Mouse (Mus musculus) yolk sac, embryonic 10.5 days (tissue): ENCODE results near the gene Syne2.
A peak's percentile ranks its signal among the peaks of the same experiment; 100 is the strongest.

Source experiments
- DNase-seq: peaks from one replicate; pipeline ENCODE4 v3.0.0-alpha.2; 2017; ENCODE audit warnings: low spot score

The Syne2 gene

DNA sequence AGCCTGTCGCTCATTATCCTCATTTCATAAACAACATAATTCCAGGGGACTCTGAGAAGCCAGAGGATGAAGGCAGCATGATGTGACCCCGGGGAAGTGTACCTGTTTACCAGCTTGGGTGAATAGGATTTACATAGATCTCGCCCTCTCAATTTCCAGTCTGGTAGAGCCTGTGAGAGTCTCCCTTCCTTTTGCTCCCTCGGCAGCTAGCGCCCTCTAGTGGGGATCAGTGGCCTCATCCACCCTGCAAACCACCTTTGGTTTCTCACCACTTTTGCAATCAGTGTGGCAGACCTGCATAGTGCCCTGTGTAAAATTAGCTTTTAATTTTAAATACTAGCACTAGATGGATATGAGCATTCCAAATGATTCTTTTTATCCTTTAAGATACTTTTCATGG, 133.4 kb downstream of the Syne2 start:
- peak; percentile 3 for DNase-seq

DNA sequence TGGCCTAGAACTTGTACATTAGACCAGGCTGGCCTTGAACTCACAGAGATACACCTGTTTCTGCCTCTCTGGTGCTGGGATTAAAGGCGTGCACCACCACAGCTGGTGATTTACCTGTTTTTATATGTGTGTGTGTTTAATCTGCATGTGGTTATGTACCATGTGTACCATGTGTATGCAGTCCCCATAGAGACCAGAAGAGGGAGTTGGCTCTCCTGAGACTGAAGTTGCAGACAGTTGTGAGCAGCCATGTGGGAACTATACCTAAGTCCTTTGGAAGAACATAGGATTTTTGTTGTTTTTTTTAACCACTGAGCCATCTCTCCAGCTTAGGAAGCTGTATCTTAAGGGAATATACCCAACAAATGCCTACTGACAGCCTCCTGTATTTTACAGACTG, 134.1 kb downstream of the Syne2 start:
- no peak for DNase-seq

DNA sequence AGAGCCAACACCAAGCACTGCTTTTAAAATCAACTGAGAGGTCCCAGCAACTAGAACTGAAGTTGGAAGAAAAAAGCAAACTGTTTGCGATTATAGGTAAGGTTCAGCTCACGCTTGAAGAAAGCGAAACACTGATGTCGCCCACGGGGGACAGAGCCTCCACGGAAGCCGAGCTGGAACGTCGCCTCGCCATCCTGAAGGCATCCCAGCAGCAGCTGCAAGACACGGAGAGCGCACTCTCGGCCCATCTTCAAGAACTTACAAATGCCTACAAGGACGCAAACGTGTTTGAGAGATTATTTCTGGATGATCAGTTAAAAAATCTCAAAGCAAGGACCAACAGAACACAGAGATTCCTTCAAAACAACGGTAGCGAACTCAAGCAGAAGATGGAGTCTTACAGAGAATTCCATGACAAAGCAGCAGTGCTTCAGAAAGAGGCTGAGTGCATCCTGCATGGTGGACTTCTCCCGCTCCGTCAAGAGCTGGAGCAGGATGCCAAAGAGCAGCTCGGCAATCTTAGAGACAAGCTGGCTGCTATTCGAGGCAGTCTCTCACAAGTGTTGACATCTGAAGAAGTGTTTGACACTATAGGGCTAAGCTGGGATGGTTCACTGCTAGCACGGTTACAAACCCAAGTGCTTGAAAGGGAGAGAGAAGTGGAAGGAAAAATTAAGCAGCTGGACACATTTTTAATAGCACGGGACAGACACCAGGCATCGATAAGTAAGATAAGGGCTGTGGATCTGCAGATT, 148.7 kb downstream of the Syne2 start:
- no peak for DNase-seq

DNA sequence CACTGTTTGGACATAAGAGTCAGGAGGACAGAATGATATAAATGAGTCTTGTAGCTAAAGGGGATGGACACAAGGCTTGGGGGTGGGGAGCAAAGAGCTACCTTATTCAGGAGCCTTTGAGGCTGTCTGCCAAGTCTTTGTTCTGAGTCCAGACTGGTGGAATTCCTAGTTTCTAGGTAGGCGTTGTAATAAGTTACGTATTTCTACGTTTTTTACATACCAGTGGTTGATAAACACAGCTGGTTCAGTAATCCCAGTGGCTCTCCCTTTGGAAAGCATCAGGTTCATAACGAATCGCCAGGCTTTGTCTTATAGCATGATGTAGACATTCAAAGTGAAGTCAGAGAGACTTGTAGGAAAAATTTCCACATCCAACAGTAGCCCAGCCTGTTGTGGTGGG, 161.1 kb downstream of the Syne2 start:
- peak; percentile 7 for DNase-seq

DNA sequence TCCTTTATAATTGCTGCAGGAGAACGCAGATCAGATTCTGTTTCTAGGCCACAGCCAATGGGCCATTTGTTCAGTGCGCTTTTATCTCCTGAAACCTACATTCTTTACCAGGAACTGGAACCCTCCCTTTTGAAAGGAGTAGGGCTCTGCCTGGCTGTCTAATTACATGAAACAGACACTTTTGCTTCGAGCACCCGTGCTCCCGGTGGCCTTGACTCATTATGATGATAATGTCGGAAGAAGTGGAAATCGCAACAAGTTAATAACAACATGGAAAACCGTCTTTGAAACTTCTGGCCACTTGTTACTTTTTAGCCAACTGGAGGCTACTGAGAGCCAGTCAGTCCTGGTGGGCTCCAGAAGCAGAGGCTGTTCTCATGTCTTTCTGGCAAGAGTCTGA, 165.4 kb downstream of the Syne2 start:
- DNase-seq: no peak

DNA sequence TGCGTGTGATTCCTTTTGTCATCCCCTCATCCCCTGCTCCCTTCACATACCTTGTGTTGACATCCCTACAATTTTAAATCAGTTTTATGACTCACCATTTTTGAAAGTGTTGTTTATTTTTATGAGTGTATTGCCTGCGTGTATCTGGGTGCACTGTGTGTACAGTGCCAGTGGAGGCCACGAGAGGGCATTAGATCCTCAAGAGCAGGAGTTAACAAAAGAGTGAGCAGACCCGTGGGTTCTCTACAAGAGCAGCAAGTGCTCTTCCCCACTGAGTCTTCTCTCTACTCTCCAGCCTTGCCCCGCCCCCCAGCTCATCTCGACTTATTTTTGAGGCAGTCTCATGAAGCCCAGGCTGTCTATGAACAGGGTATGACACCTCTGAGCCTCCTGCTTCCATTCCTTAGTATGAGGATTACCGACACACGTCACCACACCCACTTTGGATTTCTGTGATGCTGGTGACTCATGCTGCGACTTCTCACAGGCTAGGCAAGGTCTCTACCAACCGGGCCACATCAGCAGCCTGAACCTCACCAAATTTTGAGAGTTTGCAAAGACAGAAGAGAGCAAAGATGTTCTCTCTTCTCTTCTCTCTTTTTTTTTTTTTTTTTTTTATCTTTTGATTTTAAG, 174.4 kb downstream of the Syne2 start:
- no peak for DNase-seq

DNA sequence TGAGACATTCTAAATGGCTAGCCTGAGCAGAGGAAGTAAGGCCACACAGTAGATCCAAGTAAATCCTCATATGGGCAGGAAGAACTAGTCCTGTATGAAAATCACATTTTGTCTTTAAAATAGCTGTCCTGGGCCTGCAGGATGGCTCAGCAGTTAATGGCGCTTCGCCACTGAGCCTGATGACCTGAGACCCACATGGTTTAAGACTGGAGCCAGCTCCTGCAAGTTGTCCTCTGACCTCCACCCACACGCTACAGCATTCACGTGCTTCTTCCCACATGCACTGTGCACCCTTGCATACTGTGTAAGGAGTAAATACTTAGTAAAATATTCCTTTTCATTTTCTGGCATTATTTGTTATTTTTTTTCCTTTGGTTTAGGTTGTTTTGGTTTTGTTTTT, 175.0 kb downstream of the Syne2 start:
- DNase-seq: no peak

DNA sequence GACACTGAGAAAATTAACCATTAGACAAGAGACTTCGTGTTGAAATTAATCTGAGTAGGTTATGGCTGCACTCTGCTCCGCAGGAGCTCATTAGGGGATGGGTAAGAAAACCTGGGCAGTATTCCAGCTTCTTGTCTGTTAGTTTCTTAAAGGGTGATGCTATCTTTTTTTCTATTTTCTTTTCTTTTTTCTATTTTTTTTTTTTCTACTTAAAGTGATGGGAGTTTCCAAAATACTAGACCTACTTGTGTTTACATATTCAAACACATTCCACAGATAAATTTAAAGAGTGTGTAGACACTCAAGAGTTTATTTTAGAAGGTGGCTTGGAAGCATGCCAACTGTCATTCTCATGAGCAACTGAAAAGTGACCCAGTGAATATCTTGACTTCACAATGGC, 177.2 kb downstream of the Syne2 start:
- no peak for DNase-seq

DNA sequence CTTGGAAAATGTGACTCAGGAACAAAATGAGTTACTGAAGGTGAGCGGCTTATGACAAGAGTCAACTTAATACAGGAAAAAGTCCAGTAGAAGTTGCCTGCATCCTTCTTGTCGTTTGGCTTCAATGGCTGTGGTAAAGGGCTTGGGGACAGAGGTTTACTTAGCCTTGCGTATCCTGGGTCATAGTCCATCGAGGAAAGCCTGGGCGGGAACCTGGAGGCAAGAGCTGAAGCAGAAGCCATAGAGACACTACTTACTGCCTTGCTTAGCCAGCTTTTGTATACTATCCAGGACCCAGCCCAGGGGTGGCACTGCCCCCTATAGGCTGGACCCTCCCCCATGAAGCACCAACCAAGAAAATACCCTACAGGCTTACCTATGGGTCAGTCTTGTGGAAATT, 179.6 kb downstream of the Syne2 start:
- DNase-seq: peak; percentile 42

DNA sequence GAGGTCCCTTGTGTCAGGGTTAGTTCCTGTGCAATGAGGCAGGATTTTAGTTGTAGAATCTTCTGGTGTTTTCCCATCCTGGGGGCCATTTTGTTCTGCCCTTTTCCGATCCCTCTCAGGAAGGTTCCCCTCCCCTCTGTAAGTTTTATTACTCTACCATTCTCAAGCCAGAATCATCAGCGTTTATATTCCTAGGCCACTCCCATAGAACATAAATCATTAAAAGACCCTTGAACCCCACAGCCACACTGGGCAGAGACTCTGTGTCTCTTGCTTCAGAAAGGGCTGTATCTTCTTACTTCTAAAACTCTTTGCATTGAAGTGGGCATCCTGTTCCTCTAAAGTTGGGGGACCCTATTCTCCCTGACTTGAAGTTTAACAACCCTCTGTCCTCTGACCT, 180.5 kb downstream of the Syne2 start:
- no peak for DNase-seq

DNA sequence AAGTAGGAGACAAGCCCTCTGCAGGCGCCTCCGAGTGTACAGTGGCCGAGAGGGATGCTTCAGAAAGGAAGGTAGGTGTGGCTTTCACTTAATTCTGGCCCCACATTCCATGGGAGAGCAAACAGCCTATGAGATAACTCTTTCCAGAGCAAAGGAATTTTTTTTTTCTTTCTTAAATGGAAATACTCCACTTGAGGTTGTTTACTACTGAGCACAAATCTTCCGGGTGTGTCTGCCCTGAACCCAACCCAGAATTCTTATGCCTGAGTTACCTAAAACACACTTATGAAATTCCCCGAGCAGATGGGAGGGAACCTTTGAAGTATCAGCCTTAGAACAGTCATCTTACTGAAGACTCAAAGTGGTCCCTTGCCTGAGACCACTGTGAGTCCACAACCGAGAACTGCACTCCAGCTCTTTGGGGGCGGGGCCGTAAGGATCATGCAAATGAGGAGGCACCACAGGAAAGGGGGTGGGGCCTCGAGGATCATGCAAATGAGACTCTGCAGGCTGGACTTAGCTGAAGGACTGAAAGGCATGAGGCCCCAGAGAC, 186.8 kb downstream of the Syne2 start:
- peak; percentile 59 for DNase-seq

DNA sequence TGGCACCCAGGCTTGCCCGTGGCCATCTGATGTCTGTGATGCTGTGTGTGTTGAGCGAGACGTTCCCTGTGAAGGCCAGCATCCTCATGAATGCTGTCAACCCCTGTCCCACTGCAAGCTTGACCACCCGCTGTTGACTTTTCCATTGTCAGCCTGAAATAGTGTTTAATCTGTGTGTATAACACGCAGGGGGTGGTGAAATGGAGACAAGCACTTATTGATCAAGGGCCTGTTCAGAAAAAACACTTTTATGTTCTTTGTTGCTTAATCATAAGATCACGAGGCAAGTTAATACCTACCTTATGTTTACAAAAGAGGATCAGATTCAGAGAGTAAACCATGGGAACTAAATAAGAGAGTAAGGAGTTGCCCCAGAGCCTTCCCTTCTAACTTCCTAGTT, 191.1 kb downstream of the Syne2 start:
- no peak for DNase-seq

DNA sequence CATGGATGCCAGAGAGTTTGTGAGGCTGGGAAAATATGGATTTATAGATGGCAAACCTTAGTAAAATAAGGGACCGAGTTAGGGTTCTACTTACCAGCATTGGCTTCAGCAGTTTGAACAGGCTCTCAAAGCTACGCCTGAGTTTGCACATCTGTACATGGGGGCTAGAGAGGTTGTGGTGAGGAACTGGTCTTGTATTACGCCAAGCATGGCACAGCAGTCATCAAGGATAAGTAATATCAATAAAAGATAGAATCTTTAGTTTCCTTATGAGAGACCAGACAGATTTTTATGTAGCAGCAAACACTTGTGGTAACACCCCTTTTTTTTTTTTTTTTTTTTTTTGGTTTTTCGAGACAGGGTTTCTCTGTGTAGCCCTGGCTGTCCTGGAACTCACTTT, 194.9 kb downstream of the Syne2 start:
- no peak for DNase-seq

DNA sequence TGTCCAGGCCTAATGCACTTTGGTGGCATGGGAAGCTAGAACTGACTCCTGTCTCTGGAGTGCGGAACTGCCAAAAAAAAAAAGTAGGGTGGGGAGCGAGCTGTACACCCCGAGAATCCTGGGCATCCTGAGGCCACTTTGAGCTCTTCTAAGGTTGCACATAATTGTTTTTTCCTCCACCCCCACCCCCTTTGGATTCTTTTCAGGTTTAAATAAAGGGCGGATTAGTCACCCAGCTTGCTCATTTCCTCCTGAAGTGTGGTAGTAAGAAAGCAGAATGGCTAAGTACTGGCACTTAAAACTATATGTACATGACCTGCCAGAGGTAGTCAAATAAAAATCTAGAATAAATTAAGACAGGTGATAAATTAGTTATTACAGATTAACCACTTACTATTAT, 195.5 kb downstream of the Syne2 start:
- no peak for DNase-seq

DNA sequence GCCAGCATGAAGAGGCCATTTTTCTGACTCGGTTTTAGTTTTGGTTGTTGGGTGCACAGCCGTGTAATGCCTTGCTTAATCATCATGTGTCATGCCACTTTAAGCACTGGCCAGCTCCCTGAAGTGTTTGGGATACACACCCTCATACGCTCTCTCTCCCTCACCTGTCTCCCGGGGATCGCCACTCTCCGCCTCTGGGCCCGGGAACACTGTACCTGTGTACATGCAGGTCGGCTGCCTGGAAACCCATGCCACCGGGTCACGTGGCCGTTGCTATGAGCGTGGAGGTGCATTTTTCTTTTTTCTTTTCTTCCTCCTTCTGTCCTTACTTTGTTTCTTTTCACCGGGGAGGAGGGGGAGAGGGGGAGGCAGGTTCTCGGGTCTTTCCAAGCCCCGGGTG, 197.1 kb downstream of the Syne2 start:
- no peak for DNase-seq

DNA sequence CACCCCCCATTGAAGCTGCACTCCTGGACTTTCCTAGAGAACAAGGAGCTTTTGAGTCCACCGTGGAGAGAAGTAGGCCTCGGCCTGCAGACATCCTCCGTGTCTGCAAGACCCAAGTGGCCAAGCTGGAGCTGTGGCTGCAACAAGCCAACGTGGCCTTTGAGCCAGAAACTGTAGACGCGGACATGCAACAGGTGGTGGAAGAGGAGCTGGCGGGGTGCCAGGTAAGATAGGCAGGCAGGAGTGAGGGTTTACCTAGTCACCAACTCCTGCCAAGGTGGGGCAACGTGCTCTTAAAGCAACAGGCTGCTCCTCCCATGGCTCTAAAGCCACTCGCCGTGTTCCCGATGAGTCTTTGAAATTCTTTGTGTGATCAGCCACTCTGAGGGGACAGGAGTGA, 197.6 kb downstream of the Syne2 start:
- no peak for DNase-seq

DNA sequence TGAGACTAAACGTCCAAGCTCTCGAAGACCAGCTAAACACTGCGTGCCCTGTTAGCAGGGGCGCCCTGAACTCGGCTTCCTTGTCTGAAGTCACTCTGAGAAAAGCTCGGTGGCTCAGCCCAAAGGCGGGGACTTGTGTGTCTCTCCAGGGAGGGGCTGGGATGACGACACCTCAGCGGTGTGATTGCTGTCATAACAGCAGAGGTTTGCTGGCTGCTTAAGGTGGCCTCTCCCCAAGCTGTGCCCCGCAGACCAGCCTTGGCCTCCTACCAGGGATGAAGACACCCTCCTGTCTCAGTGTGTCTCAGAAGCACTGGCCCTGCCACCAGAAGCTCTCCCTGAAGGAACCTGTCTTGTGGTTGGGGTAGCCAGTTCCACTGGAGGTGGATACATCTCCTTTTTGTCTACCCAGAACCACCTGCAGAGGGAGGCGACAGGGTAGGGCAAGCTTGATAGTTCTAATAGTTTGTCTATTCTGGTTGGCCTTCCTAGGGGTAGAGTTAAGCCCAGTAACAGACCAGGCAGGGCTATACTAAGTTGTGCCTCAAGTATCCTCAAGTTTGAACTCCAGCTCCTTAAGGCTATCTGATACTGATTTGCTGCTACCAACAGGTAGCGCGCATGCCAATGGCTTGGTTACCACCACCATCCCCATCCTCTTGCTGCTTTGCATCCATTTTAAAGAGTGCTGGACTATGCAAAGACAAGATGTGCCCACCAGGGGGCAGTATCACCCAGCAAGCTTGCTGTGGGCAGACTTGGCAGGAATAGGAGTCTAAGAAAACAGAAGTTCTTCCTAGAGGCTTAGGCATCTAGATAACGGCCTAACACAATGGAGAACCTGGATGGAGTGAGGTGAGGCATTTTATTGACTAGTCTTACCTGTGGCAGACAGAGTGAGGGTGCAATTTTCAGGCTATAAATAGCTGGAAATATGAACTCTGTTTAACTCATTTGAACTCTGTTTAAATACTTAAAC, 198.5 kb downstream of the Syne2 start:
- DNase-seq: peak; percentile 61

DNA sequence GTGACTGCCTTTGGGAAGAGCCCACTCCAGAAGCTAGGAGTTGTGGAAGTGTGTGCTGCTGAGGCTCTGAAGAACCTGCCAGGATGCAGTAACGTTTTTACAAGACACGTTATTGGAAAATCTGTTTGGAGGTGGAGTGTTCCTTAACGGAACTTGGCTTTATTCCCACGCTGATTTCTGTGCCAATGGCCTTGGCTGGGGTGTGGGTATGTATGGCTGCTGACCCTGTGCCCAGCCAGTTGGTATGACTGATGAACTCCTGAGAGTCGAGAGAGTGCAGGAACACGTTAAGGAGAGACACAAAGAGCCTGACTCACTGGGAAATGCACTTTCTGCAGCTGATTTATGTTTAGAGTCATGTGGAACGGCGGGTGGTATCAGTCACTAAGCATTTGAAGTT, 200.7 kb downstream of the Syne2 start:
- no peak for DNase-seq

DNA sequence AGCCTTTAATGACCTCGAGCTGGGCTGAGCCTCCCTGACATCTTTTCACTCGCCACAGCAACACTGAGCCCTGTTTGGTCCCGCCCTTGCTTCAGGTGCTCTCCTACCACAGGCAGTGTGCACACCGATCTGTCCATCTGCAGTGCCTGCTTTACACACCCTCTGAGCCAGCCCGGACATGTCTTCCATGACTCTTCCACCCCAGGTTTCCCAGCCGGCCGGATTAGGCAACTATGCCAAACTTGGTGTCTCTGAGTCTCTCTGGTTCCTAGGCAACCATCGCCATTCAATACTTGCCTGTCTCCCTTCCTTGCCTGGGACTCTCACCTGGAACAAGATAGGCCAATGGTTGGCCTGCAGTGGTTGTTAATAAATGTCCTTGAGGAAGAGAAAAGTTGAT, 224.4 kb downstream of the Syne2 start:
- DNase-seq: no peak

DNA sequence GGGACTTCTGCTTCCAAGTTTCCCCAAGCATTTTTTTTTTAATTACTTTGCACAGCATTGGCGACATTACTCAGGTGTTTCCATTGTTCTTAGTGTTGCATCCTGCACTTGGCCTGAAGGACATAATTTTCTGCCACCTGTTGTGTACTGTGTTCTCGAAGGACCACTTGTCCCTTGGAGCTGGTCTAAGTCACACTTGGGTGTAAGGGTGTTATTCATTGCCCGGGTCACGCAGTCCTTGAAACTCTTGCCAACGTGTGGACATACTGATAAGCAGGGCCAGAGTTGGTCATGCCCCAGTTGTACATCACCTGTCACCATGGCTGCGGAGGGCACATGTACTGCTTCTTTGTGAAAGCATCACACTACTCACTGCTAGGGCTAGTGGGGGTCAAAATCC, 228.6 kb downstream of the Syne2 start:
- no peak for DNase-seq

DNA sequence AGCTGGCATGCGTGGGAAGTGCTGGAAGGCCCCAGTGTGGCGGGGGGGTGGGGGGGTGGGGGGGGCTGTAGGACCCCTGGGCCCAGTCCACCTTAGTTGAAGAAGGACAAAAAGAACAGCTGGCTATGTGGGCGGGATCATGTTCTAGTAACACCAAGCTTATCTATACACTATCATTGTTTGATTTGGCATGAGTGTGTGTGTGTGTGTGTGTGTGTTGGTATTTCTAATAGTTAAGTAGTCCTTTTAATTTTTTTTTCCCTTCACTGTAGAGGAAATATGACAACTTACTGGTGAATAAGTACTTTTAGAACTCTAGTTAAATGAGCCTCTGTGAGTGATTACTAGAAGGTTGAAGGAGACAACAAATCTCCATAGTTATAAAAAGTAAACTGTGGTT, 230.0 kb downstream of the Syne2 start:
- DNase-seq: no peak

DNA sequence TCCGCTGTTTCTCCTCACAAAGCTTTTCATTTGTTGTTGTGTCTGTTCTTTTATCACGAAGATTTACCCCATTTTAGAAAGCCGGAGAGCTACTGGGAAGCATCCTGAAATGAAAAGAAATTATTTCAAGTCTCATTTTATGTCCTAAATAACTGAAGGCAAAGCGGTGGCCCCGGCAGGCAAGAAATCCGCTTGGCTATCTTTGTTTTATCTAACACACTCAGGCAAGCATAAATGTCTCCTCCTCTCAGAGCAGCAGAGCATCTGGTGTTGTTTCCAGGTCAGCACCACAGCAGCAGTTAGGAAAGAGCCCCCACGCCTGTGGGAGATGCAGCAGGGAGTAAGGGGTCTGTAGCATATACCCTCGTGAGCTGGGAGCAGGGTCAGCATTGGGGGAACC, 230.7 kb downstream of the Syne2 start:
- no peak for DNase-seq

DNA sequence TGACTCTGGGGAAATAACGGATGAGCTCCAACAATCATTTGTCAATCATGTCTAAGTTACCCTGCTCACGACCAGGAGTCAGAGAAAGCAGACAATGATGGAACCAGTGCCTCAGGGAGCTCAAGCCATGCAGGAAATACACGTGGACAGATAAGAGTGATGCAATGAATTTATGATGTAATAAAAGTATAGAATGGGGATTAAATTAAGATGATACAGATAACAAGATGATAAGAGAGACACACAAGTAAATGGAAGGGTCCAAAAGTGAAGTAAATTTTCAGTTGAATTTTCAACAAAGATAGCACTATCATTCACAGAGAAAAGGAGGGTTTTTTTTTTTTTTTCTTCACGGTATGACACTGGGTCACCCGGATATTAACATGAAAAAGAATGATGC, 231.4 kb downstream of the Syne2 start:
- DNase-seq: no peak
